Mouse (Mus musculus): ENCODE measurements around the gene Znhit3.
A peak's percentile ranks its signal among the peaks of the same experiment; 100 is the strongest.
"Not testable (repeated sequence)": the region's sequence is repeated elsewhere in the genome, so short reads cannot be mapped to it uniquely, and the experiment has no call there.

Znhit3 gene

DNA sequence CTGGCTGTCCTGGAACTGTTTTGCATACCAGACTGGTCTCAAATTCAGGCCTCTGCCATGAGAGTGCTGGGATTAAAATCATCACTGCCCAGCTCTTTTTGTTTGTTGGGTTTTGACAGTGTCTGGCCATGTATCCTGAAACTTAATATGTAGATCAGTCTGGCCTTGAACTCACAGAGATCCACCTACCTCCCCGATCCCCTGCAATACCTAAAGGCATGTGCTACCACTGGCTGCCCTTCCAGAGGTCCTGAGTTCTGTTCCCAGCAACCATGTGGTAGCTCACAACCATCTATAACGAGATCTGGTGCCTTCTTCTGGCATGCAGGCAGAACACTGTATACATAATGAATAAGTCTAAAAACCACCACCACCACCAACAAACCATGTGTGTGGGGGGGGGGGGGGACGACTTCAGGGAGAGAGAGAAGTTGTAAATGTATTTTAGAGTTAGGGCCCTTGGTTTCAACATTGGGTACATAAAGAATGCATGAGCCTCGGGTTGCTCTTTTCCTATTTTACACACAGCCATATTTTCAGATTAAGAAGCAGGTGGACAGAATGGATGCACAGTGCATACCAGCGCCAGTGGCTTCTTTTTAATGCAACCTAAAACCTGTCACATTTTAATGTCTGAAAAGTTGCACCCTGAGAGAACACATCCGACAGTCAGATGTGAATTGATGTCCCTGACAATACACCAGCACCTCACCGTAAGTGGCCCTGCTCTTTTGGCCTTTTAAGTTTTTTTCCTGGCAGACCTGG is 37.0 kb downstream of the Znhit3 start:
- DNase-seq (ENCODE audit: low read depth, low spot score), result peak; percentile 44

DNA sequence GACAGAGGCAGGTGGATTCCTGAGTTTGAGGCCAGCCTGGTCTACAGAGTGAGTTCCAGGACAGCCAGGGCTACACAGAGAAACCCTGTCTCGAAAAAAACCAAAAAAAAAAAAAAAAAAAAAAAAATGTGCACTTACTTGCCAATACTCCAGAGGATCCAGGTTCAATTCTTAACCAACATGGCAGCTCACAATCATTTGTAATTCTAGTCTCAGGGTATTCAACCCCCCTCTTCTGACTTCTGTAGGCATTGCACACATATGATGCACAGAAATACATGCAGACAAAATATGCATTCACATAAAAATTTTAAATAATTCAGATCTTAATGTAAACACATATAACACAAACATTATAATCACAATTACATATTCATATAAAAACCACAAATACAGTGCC is 40.1 kb downstream of the Znhit3 start:
- not testable (repeated sequence) for DNase-seq (ENCODE audit: low read depth, low spot score)

DNA sequence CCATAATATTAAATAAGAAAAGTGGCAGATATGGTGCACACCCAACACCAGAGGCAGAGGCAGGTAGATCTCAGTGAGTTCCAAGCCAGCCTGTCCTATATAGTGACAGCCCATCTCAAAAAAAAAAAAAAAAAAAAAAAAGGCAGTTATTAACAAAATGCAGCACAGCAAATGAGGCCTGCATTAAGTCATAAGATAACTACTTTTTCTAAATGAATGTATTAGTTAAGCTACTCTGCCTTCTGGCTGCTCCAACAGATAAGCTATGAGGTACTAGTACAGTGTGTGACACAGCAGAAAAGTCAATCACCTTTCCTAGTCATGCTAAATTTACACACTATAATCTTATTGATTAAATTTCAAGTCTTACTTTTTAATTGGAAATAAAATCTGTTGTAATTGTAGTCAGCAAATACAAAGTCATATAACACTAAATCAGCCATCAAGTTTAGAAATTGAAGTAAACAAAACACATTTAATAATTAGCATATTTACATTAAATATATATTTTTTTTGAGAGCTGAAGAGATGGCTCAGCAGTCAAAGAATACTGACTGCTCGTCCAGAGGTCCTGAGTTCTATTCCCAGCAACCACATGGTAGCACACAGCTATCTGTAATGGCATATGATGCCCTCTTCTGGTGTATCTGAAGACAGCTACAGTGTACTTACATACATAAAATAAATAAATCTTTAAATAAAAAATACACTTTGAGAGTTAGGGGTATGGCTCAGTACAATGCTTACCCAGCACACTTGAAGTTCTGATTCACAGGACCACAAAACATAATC is 42.9 kb downstream of the Znhit3 start:
- peak; percentile 39 for DNase-seq (ENCODE audit: low read depth, low spot score)

DNA sequence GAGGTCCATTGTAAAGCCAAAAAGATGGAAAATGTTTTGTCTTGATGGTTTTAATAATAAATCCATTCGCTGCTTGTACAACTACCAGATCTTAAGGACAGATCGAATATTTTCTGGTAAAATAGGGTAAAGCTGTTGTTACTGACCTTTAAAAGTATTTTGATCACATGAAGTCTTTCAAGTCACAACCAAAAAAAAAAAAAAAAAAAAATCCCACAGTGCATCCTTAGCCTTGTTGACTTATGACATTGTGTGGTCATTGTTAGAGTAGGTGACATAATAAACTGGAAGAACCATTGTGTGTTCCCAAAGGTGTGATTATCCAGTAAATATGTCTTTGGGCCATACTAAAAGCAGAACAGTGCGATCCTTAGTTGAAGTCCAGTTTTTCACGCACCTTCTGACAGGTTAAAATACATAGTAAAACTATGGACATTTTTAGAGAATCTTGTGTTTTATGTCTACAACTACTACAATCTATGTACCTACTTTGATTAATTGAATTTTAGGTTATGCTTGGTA is 44.6 kb downstream of the Znhit3 start:
- no peak for DNase-seq (ENCODE audit: low read depth, low spot score)

GRCm38 (mm10) chr11:84871046-84871445 is 45.1 kb downstream of the Znhit3 start:
- DNase-seq (ENCODE audit: low read depth, low spot score), result peak; percentile 63

DNA sequence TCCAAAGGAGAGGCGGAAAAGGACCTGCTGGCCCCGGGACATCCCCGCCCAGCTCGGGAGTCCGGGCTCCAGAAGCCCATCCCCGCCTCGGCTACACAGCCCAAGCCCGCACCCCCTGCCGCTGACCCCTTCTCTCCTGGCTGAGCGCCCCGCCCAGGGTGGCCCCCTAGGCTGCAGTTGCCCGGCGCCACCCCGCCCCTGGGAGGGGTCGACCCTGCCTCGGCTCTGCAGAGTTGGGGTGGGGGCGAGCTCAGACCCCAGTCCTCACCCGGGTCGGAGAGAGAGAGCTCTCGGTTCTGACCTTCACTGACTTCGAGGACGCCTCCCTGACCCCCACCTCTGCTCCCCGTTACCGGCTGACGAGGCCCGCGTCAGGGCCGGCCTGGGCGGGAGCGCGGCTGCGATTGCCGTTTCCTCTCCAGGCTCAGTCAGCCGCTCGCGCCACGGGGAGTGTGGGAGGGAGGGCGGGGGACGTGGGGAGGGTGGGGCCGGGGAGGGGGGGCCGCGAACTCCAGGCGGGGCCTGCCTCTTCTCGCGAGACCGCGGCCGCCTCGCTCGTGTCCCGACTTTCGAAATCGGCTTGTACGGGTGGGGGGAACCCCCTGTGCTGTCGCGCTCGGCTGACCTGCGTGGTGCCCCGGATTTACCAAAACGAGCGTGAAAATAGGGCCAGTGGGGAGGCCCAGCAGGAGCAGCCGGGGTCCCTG is 45.7 kb downstream of the Znhit3 start, which contains the start of gene Ggnbp2:
Gene Ggnbp2, minus strand, starts transcription at position 481 of the 707 bp plus-strand sequence.
- DNase-seq (ENCODE audit: low read depth, low spot score), result peak; percentile 90

- peak; percentile 96 for DNase-seq (ENCODE audit: low read depth, low spot score)
Measured at GRCm38 (mm10) chr11:84869537-84870232, 46.5 kb downstream of the Znhit3 start.

GRCm38 (mm10) chr11:84868786-84869259 is 47.3 kb downstream of the Znhit3 start:
- DNase-seq (ENCODE audit: low read depth, low spot score), result no peak

DNA sequence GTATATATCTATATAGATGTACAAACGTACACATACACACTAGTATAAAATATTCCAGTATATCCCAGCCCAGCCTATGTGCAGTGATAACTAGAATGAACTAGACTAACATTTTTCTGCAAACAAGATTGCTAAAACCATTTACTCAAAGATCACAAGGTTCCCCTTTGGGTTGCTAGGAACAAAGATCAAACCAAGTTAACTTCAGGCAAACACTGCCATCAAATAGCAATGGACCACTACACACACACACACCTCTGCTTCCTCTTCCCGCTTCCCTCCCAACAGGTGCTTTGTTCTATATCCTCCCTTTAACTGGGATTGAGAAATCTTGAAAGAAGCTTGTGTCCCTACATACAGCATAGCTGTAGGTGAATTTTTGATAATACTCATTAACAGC is 48.6 kb downstream of the Znhit3 start:
- no peak for DNase-seq (ENCODE audit: low read depth, low spot score)

GRCm38 (mm10) chr11:84865268-84865667 is 50.9 kb downstream of the Znhit3 start:
- no peak for DNase-seq (ENCODE audit: low read depth, low spot score)

All from ES-CJ7 (cell line).